Mouse (Mus musculus): Measurements from ENCODE around the gene Stat5a.

Stat5a gene

DNA sequence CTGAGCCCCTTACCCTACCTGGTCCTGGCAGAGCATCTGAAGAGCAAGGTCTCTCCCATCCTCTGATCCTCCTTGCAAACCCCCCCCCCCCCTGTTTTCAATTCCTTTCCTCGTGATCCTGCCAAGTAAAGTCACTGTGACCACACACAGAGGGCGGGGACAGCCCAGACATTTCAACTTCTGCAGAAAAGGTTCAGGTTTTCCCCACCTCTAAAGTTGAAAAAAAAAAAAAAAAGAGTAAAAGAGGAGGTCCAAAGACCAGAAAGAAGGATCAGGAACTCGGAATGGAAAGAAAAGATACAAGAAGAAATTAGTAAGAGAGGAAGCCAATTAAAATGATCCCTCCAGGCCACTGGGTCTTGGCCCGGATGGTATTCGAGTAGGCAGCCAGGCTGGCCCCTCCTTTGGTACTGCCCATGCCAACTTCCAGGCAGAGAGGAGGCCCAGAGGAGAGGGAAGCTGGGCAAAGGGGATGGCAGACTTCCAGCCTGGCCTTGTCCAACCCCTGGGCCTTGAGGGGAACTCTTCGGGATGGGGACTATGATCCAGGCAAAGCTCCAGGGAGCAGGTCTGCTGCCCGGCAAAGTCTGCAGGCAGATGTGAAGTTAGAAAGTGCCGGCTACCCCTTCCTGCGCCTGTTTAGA, at the start of gene Stat5a:
Gene Stat5a, plus strand, starts transcription at position 417 of the 644 bp plus-strand sequence.
- peak; percentile 49 for DNase-seq (ENCODE audit: low read depth, low spot score)

DNA sequence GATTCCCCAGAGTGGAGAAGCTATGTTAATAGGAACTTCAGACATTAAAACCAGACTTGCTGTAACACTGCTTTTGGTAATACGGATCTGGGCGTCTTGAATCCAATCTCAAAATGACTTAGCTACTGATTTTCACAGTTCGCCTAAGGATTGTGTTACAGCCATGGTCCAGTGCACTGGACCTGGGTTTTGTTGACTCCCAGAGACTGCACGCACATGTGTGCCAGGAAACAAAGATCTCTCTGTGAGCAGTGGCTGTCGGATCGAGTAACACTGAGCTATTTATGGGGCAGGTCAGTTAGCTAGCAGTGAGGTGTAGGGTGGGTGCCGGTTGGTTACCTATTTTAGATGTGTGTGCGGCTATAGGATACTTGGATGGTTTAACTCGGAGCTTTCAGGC, 48.6 kb upstream of the Stat5a start:
- no peak for DNase-seq (ENCODE audit: low read depth, low spot score)

DNA sequence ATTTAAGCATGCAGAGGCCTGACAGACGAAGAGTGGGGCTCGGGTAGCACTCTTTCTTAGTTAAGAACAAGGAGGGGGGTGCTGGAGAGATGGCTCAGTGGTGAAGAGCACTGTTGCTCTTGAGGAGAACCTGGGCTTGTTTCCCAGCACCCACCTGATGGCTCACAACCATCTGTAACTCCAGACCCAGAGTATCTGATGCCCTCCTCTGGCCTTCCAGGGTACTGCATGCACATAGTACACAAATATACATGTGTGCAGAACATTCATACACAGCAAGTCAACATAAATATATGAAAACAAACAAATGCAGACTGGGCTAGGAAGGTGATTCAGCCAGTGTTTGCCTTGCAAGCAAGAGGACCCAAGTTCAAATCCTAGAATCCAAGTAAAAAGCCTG, 48.0 kb upstream of the Stat5a start:
- DNase-seq (ENCODE audit: low read depth, low spot score) = no peak

- DNase-seq (ENCODE audit: low read depth, low spot score) = peak; percentile 89
These were observed 44.7 kb upstream of the Stat5a start for GRCm38 (mm10) chr11:100814498-100814897.

- DNase-seq (ENCODE audit: low read depth, low spot score) = no peak
These were observed 42.8 kb upstream of the Stat5a start for GRCm38 (mm10) chr11:100816342-100816741.

GRCm38 (mm10) chr11:100816801-100817200, 42.4 kb upstream of the Stat5a start:
- DNase-seq (ENCODE audit: low read depth, low spot score) = no peak

- no peak for DNase-seq (ENCODE audit: low read depth, low spot score)
These were observed 41.8 kb upstream of the Stat5a start for GRCm38 (mm10) chr11:100817311-100817710.

DNA sequence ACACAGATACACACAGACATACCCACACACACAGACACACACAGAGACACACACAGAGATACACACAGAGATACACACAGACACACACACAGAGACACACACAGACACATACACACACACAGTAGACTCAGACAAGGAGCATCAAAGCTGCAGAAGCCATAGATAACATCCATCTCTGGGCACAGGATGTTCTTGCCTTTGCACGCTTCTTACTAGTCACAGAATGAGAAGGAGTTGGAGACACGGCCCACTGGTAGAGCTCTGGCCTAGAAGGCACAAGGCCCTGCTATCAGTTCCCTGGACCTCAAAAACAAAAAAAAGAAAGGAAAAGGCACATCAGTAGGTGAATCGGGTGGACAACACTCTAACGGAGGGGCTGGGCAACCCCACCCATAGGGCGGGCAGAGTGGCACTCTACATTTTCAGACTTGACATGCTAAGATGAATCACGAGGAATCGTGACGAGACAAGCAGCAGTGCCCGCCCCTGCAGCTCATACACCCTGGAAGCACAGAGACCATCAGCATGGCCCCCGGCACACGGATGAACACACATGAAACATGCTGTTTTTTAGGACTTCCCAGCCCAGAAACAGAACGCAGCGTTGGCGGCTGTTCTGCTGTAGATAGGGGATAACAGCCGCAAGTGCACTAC, 40.7 kb upstream of the Stat5a start:
- peak; percentile 61 for DNase-seq (ENCODE audit: low read depth, low spot score)

GRCm38 (mm10) chr11:100819048-100819447, 40.1 kb upstream of the Stat5a start:
- peak; percentile 43 for DNase-seq (ENCODE audit: low read depth, low spot score)

GRCm38 (mm10) chr11:100819626-100820025, 39.5 kb upstream of the Stat5a start:
- DNase-seq (ENCODE audit: low read depth, low spot score) = peak; percentile 62

GRCm38 (mm10) chr11:100820047-100820446, 39.1 kb upstream of the Stat5a start:
- DNase-seq (ENCODE audit: low read depth, low spot score) = no peak

- peak; percentile 41 for DNase-seq (ENCODE audit: low read depth, low spot score)
These were observed 37.4 kb upstream of the Stat5a start for GRCm38 (mm10) chr11:100821605-100822220.

DNA sequence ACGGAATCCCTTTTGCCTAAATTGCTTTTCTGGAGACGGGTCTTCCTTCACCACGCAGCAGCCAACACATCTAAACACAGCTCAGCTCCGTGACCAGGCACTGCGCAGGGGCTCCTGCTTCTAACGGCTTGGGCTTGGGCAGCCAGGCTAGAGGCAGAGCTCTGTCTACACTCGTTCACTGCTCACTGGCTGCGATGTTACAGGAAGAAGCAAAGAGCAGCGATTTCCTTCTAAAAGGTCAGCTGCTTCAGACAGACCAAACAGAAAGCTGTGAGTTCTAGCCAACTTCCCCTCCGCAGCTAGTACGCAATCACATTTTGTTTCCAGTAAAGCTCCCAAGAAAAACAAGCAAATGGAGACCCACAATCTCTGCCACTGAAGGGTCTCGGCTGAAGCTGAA, 36.8 kb upstream of the Stat5a start:
- peak; percentile 79 for DNase-seq (ENCODE audit: low read depth, low spot score)

DNA sequence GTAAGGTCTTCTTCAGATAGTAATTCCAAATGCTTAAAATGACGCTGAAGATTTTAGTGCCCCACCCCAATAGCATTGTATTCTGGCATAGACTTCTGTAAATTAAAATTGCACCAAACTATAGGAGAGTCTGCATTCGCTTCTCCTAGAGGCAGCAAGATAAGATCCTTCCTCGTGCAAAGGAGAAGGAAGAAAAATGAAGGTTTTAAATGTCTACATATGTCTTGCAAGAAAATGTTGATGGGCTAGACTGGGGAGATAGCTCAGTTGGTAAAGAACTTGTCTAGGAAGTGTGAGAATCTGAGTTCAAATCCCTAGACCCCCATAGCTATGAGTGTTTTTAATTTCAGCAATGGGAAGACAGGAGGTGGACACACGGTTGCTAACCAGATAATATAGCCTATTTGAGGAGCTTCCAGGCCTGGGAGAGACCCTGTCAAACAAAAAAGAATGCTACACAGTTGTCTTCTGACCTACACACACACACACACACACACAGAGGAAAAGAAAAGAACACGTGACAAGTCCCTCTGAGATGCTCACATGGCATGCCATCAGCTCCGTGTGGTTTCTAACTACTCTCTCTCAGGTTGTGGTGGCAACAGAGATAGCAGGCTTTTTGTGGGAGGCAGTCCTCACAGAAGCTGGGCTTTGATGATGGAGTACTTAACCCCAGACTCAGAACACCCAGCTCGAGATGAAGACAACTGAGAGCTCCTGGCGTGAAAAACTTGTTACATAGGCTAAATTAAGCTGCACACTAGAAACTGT, 35.4 kb upstream of the Stat5a start:
- DNase-seq (ENCODE audit: low read depth, low spot score) = peak; percentile 92

DNA sequence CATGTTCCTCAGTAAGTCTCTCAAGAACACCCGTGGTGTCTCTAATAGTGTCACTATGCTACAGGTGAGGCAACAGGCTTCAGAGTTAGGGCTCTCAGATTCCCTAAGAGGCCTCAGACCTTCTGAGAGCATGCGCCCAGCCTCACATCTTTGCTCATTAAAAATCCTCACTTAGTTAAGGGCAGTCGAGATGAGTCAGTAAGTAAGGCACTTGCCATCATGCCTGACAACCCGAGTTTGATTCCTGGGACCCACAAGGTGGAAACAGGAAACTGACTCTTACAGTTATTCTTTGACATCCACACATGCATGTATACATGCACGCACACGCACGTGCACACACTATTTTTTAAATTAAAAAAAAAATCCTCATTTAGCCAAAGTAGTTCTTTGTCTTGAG, 34.7 kb upstream of the Stat5a start:
- peak; percentile 60 for DNase-seq (ENCODE audit: low read depth, low spot score)

- DNase-seq (ENCODE audit: low read depth, low spot score) = no peak
These were observed 33.7 kb upstream of the Stat5a start for GRCm38 (mm10) chr11:100825451-100825850.

DNA sequence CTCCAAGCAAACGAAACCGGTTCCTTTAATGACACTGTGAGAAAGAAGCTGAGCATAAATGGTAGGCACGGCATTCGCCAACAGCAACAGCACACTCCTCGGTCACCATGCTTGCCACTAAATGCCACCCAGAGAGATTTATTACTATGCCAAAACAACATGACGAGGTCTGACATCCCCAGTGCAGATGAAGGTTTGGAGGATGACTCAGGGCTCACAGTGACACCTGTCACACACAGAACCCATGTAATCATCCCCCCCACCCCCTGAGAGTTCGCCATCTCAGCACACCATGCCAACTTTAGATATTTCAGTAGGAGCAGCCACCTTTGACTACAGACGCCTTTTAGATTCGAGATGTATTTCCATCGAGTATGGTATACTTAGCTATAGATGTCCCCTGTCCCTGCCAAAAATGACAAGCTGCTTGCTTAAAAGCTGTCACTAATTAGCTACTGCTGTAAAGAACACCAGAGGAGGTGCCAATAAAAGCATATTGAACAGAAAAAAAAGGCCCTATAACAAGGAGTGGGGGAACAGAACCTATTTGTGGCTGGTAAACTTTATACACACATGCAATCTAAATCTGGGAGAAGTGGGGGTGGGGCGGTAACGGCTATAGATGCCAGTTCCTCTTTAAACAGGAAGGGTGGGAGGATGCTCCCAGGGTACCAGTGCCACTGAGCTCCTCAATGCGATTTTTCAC, 32.8 kb upstream of the Stat5a start:
- no peak for DNase-seq (ENCODE audit: low read depth, low spot score)

DNA sequence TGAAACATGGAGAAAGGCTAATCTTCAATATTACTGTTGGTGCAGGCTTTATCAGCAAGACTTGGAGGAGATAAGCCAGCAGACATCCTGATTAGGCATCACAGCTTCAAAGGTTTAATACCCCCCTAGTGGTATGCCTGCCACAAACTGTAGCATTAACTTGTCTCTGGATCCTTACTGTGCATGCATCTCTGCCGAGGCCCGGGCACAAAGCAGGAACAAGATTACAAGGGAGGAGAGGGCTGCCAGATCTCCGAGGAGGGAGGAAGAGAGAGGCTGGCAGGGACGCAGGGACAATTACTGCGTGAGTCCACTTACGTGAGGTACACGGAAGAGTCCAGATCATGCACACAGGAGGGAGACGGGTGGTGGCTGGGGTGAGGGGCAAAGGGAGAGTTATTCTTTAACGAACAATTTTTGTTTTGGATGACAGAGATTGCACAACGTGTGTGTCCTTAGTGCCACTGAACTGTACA, 30.4 kb upstream of the Stat5a start:
- no peak for DNase-seq (ENCODE audit: low read depth, low spot score)

DNA sequence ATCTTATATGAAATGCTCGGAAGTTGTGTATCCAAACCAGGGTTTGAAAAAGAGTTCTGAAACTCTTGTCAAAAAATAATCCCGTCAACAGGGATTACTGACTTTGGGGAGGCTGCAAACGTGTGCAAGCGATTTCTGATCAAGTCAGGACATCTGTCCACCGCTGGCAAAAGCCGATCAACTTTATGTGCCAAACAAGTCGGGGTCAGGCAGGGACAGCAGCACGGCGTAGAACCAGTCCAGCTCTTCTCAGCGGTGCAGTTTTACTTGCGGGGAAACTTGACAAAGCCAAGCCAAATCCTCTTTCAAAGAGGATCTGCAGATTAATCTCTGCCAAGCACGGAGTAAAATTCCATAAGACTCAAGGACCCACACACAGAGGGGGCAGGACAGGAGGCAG, 29.5 kb upstream of the Stat5a start:
- DNase-seq (ENCODE audit: low read depth, low spot score) = no peak

GRCm38 (mm10) chr11:100831396-100831795, 27.8 kb upstream of the Stat5a start:
- no peak for DNase-seq (ENCODE audit: low read depth, low spot score)

DNA sequence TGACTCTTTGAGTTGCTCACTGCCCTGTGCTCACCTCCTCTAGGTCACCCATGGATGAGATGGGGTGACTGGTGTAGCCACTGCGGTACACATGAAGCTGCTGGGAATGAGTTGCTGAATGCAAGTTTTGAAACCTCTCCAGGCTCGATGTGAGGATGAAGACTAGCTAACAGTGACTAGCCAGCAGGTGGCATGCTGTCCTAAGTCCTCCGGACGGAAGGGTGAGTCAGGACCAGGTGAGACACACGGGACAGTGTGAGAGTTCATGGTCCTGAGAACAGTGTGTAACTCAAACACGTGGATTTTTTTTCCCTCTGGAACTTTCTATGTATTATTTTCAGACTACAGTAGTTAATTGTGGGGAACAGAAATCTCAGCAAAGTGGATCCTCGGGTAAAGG, 25.7 kb upstream of the Stat5a start:
- no peak for DNase-seq (ENCODE audit: low read depth, low spot score)

All from CD4-positive helper T cell, adult 2 months (primary cell).